Mouse (Mus musculus): Measurements from ENCODE around the gene Ptprs. TPM values are rescaled to one million over a fixed set of nuclear protein-coding genes. Genes with fewer than 3 reads are reported as not detected.

Gene Ptprs
- total RNA-seq, 2 experiments from 2014 or later: 36.6 to 65.0 TPM

Other genes starting within 250 kb of the Ptprs start
- gene Fem1a, start 219.7 kb downstream of the Ptprs start, total RNA-seq (2014; fragmentation: Nextera tagmentation): 15.8 and 19.2 TPM in 2 replicates
- 19.2 and 21.7 TPM in 2 replicates for gene Fem1a, start 219.7 kb downstream of the Ptprs start, total RNA-seq (2017)
- gene Ticam1, start 199.7 kb downstream of the Ptprs start, total RNA-seq (2014; fragmentation: Nextera tagmentation): 5.8 and 8.4 TPM in 2 replicates
- gene Ticam1, start 199.7 kb downstream of the Ptprs start, total RNA-seq (2017): 2.2 and 3.2 TPM in 2 replicates
- 4.8 and 6.8 TPM in 2 replicates for gene Plin3, start 183.6 kb downstream of the Ptprs start, total RNA-seq (2014; fragmentation: Nextera tagmentation)
- gene Plin3, start 183.6 kb downstream of the Ptprs start, total RNA-seq (2017): 3.7 and 6.1 TPM in 2 replicates
- gene Arrdc5, start 176.2 kb downstream of the Ptprs start, total RNA-seq (2014; fragmentation: Nextera tagmentation): not detected in 2 replicates
- gene Arrdc5, start 176.2 kb downstream of the Ptprs start, total RNA-seq (2017): not detected in 2 replicates
- 151 and 161 TPM in 2 replicates for gene Uhrf1, start 173.2 kb downstream of the Ptprs start, total RNA-seq (2014; fragmentation: Nextera tagmentation)
- 150 and 161 TPM in 2 replicates for gene Uhrf1, start 173.2 kb downstream of the Ptprs start, total RNA-seq (2017)
- 16.0 and 17.3 TPM in 2 replicates for gene Kdm4b, start 150.4 kb downstream of the Ptprs start, total RNA-seq (2014; fragmentation: Nextera tagmentation)
- 11.0 and 14.3 TPM in 2 replicates for gene Kdm4b, start 150.4 kb downstream of the Ptprs start, total RNA-seq (2017)
- not detected in 2 replicates for gene Znrf4, start 35.9 kb upstream of the Ptprs start, total RNA-seq (2014; fragmentation: Nextera tagmentation)
- gene Znrf4, start 35.9 kb upstream of the Ptprs start, total RNA-seq (2017): not detected in 2 replicates
- gene Gm20219, start 77.9 kb upstream of the Ptprs start, total RNA-seq (2014; fragmentation: Nextera tagmentation): 2.8 TPM in 1 of 2 replicates, not detected in the other
- not detected in 2 replicates for gene Gm20219, start 77.9 kb upstream of the Ptprs start, total RNA-seq (2017)
- gene Safb2, start 108.1 kb upstream of the Ptprs start, total RNA-seq (2014; fragmentation: Nextera tagmentation): 158 and 166 TPM in 2 replicates
- 108 and 115 TPM in 2 replicates for gene Safb2, start 108.1 kb upstream of the Ptprs start, total RNA-seq (2017)
- 122 and 171 TPM in 2 replicates for gene Safb, start 108.3 kb upstream of the Ptprs start, total RNA-seq (2014; fragmentation: Nextera tagmentation)
- gene Safb, start 108.3 kb upstream of the Ptprs start, total RNA-seq (2017): 92.4 and 103 TPM in 2 replicates
- 126 and 171 TPM in 2 replicates for gene 2410015M20Rik, start 133.3 kb upstream of the Ptprs start, total RNA-seq (2014; fragmentation: Nextera tagmentation)
- 82.9 and 126 TPM in 2 replicates for gene 2410015M20Rik, start 133.3 kb upstream of the Ptprs start, total RNA-seq (2017)
- gene Rpl36, start 136.9 kb upstream of the Ptprs start, total RNA-seq (2014; fragmentation: Nextera tagmentation): 2,912 and 4,512 TPM in 2 replicates
- gene Rpl36, start 136.9 kb upstream of the Ptprs start, total RNA-seq (2017): 2,001 and 2,083 TPM in 2 replicates
- gene Lonp1, start 150.4 kb upstream of the Ptprs start, total RNA-seq (2014; fragmentation: Nextera tagmentation): 59.8 and 63.2 TPM in 2 replicates
- gene Lonp1, start 150.4 kb upstream of the Ptprs start, total RNA-seq (2017): 76.5 and 108 TPM in 2 replicates
- not detected in 2 replicates for gene Catsperd, start 151.7 kb upstream of the Ptprs start, total RNA-seq (2014; fragmentation: Nextera tagmentation)
- 0.38 TPM in 1 of 2 replicates, not detected in the other for gene Catsperd, start 151.7 kb upstream of the Ptprs start, total RNA-seq (2017)
- 81.7 and 94.5 TPM in 2 replicates for gene Ranbp3, start 196.8 kb upstream of the Ptprs start, total RNA-seq (2014; fragmentation: Nextera tagmentation)
- gene Ranbp3, start 196.8 kb upstream of the Ptprs start, total RNA-seq (2017): 50.6 and 58.1 TPM in 2 replicates
- 181 and 226 TPM in 2 replicates for gene Ndufa11, start 241.3 kb upstream of the Ptprs start, total RNA-seq (2014; fragmentation: Nextera tagmentation)
- 75.6 and 167 TPM in 2 replicates for gene Ndufa11, start 241.3 kb upstream of the Ptprs start, total RNA-seq (2017)
- 4.5 and 5.5 TPM in 2 replicates for gene Vmac, start 241.5 kb upstream of the Ptprs start, total RNA-seq (2014; fragmentation: Nextera tagmentation)
- 4.1 and 7.6 TPM in 2 replicates for gene Vmac, start 241.5 kb upstream of the Ptprs start, total RNA-seq (2017)